Mouse (Mus musculus): ENCODE measurements at regions not wholly inside any gene's neighbourhood (a gene's known extent, or its start where the extent isn't known, plus 50 kb on each side); places are given as distances from the start of the nearest gene placed in this dataset.

DNA sequence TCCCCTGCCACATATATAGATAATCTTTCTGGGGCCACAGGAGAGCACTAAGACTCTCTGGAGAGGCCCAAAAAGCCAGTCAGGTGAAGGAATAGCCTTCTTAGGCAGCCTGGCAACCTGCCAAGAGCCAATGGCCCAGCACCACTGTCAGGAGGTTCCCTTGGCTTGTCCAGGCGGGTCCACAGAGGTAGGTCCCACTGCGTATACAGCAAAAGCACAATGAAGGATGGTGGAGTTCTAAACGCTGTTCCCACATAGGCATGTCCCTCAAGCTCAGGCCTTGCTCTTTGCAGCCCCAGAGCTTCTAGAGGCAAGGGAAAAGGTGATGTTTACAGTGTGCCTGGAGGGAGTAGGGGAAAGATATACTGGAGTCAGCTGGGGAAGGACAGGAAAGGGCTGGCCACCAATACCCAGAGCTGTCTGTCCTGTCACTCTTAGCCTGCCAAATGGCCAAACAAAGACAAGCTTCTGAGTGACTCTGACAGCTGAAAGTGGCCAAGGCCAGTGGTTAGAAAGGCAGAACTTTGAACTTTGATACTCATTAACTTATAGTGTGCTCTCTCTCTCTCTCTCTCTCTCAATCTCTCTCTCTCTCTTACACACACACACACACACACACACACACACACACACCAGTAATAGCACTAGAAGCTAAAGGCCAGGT, 235.4 kb downstream of the Bcor start:
- DNase-seq: peak in 1 of 2 experiments; percentile 22

DNA sequence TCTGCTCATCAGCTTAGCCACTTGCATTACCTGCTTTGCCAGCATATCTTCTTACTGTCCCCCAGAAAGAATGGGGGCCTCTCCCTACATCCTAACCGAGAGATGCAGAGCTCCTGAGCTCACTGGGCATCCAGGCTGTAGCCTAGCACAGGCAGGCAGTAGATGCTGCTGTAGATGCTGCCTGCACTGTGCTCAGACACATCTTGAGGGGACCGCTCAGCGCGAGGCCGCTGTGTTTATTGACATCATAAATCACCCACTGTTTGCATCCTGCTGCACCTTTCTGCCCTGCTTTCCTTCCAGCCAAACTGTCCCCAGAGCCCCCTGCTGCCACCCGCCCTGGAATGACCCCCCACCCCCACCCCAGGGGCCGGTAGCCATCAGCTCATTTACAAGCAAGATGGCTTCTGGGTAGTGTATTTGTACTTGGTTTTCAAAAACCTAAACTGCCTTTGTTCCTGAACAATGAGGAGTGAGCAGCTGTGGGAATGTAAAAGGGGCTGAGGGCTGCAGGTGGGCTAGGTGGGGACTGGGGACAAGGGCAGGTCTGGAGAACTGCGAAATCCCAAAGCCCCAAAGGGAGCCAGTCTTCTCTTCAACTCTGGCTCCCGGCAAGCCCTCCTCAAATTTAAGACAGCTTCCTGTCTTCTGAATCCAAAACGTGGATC, 233.2 kb downstream of the Bcor start:
- DNase-seq: no peak

DNA sequence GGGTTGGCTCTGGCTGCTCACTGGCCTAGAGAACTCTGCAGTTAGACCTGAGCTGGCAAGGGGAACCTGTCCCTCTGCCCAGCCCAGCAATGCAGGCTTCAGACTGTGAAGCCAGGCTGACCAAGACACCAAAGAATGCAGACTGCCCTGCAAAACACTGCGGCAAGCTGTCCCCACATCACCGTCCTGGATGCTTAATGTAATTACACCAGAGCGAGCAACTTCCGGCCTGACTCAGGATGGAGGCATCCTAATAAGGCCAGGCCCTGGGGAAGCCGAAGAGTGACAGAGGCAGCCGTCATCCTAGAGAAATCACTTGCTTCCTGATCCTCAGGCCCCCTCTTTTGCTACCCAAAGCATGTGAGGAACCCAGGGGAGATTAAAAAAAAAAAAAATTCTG, 230.7 kb downstream of the Bcor start:
- DNase-seq: peak in 1 of 2 experiments; percentile 26

DNA sequence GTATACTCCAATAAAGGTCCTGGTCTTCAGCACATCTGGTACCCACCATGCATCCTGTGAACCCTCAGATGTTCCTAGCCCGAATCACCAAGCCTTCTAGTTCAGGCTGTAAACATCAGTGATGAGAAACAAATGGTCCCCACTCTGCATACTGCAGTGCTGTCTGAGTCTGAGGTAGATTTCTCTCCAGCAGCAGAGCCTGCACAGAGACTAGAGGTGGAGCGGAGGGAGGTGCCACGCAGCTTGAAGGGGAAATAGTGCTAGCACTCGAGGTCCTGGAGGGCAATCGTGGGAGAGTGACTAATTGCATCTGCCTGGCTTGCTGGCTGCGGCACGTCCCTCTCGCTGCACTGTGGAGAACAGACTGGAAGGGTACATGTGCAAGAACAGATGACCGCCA, 228.7 kb downstream of the Bcor start:
- DNase-seq: peak in 1 of 2 experiments; percentile 10

DNA sequence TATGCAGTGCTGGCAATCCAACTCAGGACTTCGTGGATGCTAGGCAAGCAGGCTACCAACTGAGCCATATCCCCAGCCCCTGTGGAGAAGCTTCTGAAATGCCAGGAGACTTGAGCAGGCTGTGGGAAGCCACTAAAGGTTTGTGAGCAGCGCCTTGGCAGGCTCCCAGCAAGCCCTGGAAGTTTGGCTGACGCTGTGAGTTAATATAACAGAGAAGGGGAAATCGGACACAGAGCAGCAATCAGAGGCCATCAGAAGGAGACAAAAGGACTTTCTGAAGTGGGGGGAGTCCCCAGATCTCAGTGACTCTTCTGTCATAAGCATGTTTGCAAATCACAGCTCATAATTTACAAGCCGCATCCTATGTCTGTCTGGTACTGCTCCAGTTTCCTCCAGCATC, 224.8 kb downstream of the Bcor start:
- DNase-seq: peak; percentile 53 to 77

DNA sequence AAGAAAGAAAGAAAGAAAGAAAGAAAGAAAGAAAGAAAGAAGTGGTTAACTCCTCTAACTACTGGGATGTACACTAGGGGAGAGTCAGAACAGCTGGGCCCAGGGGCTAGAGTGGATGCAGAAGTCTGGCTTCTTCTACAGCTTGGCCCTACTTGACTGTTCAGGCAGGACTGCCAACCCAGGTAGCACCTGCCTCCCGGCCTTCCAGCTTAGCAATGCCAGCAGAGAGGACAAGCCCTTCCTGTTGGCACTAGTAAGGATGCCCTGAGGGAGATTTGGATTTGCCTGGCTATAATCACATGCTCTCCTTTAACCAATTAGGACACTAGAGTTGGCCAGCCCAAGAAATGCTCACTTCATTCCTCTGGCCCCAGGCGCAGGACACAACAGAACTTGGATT, 219.9 kb downstream of the Bcor start:
- DNase-seq: peak; percentile 22 to 29

DNA sequence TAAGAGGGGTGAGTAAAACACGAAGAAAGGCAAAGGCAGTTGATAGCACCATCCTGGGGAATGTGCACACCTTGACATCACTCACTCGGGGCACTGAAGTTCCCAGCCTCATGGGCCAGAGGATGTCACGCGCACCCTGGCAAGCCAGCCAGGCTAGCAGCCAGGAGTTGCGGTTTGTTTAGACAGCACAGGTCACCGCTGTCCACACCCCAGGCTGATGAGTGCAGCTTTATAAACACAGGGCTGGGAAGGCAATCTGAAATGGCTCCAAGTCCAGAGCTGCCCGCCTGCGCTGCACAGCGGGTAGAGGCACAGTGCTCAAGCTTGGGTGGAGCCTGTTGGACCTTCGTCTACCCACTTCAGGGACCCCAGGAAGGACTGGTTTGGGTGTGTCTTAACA, 216.8 kb downstream of the Bcor start:
- no peak for DNase-seq

DNA sequence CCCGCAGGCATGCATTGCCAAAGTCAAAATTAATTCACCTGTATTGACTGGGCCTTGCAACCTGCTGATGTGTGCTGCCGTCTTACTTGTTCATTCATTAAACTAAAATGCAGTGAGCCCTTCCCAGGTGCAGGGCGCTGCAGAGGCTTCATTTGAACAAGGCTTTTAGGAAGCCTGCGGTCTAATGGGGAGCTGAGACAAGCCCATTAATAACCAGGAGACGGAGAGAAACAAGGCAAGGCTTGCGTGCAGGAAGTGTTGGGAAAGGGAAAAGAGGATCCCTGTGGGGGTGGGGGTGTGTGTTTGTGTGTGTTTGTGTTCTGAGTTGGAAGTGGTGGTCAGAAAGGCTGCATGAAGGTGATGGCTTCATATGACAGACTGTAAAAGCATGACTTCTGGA, 215.6 kb downstream of the Bcor start:
- DNase-seq: no peak

DNA sequence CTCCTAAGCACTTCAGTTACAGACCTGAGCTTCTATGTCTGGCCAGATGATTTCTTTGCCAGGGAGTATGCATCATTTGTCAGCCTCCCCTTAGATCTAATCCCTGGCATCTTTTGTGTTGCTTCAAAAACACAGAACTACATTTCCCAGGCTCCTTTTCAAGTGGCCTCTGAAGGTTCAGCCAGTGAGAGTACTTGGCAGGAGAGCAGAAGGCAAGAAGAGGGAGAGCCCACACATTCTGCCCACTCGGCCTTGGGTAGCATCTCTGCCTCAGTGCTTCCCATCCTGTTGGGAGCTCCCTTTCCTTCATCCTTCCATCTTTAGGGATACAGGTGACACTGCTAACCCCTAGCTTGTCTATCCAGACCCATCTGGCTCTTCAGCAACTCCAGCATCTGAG, 214.9 kb downstream of the Bcor start:
- DNase-seq: no peak

DNA sequence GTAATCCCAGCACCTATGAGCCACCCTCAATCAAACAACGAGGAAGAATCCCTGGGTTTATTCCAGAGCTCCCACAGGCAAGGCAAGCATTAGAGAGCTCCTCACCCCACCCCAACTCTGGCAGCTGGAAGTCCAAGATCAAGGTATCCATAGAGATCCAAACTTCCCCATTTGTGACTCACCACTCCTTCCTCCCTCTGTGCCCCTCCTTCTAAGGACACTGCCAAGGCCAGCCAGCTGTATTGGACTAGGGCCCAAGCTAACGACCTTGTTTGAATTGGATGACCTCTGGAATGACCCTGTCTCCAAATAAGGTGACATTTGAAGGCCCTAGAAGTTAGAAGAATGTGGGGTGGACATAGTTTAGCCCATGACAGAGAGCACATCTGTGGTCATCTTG, 208.0 kb downstream of the Bcor start:
- DNase-seq: no peak

DNA sequence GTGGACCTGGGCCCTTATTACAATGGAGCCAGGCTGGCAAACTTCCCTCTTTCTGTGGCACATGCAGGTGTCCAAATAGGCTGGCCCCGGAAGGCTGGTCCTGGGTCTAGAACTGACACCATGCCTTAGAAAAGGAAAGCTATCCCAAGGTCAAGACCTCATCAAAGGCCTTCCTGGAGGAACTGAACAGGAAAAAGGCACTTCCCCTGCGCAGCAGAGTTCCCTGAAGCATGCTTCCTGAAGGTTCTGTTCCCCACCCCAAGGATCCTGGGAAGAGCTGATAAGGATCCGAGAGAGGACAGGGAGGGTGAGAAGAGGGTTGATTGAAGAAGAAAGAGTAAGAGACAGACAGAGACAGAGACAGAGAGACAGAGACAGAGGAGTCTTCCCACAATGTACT, 204.0 kb downstream of the Bcor start:
- DNase-seq: no peak

DNA sequence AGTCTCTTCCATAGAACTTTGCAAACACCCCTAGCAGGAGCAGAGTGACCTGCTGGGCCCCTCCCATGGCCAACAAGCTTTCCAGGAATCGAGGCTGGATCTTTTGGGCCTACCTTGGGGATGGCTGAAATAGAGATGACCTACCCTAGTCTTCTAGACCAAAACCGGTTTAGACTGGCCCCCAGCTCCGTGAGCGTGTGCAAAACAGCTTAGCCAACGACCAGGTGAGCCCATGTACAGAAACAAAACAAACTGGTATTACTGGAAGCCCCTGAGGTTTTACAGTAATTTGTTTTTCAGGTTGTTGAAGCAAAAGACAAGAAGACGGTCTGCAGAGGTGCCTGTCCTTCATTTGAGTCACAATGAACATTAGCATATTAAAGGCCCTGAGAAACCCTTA, 203.1 kb downstream of the Bcor start:
- DNase-seq: no peak

DNA sequence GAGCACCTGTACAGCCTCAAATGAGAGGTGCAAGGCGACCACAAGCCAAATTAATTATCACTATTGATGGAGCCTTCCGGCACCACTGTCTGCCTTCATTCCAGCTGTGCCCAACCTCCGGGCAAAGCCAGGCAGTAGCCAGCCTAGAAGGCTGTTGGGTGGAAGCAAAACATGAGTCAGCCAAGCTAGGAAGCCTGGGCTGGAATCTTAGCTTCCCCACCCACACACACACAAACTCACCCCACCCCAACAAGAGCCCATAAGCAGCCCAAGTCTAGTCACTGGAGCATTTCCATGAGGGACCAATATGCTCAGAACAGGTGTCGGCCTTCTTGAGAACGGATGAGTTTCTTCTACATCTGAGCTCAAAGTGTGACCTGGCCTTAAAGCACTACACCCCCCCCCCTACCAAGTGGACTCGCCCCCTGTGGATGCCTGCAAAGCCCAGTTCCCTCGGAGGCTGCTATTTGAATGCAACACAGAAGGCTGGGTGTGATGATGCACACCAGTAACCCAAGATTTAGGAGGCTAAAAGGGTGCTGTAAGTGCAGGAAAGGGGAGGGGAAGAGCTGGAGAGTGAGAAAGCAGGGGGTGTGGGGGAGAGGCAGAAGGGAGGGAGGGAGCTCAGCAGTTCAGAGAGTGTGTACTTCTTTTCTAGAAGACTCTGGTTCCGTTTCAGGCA, 200.1 kb downstream of the Bcor start:
- DNase-seq: no peak

DNA sequence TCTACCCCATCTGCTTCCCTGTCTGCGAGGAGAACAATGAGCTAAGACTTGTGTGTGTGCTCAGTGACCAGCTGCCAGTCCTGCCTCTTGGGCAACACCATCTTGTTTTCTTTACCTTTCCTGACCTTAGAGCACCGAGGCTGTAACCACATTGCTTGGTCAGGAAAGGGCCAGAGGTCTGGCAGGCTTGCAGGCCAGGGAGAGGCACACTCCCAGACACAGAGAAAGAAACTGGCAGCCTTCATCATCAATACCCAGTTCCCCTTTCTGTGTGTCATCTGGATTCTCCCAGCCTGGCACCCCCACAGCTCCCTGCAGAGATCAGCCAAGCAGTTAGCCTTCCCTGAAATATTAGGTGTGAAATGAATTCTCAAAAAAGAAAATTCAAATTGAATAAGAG, 198.8 kb downstream of the Bcor start:
- DNase-seq: peak; percentile 39 to 67

DNA sequence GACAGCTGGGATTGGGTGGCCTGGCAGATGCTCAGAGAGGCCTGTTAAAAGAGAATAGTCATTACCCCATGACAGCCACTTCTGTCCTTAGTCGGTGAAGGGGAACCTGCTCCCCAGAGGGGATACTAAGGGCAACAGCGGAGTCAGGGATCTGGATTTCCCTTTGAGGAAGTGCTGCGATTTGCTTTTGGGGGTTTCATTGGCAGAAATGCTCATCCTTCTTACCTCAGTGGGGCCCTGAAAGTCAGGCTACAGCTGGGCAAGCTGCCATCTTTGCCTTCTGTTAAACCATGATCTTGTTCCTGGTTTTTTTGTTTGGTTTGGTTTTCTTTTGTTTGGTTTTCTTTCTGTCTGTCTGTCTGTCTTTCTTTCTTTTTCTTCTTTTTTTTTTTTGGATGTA, 195.7 kb downstream of the Bcor start:
- peak; percentile 20 to 36 for DNase-seq

DNA sequence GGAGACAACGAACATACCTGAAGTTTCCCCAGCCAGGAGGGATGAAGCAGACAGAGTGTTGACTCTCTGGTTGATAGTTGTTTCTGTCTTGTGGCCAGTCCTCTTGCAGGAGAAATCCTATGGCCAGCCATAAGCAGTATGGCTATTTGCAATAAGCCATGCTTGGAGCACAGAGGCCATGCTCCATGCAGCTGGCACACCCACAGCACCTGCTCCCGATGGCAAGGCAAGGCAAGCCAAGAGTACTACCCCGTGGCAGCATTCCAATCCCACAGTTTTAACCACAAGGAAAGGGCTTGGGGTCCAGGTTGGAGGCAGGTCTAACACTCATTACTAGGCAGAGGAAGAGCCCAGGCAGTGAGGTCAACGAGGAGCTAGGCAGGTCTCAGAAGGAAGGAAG, 181.5 kb downstream of the Bcor start:
- DNase-seq: peak in 1 of 2 experiments; percentile 32

DNA sequence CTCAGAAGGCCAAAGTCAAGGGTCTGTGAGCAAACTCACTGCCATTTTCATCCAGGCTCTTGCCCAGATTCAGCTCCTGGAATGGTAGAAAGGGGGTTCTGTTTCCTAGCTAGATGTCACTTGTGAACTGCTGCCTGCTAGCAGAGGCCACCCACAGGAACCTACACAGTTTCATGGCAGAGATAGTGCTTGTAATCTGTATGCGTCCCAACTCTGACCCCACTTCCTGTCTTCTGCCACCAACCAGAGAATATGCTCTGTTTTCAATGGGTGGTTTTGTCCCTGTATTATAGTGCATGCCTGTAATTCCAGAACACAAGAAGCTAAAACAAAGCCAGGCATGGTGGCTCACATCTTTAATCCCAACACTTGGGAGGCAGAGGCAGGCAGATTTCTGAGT, 176.9 kb downstream of the Bcor start:
- DNase-seq: no peak

Data from cerebellum, postnatal 10 days (tissue).